Mouse (Mus musculus): ENCODE measurements around the gene Gm4301. TPM values are rescaled to one million over a fixed set of nuclear protein-coding genes. Genes with fewer than 3 reads are reported as not detected.
"Not testable (repeated sequence)": the region's sequence is repeated elsewhere in the genome, so short reads cannot be mapped to it uniquely, and the experiment has no call there.

Gene Gm4301
- not detected in 2 replicates for total RNA-seq (2014; rRNA removed)
- not detected in 2 replicates for polyA plus RNA-seq (2015; fragmentation: Nextera tagmentation; extraction: Ambion mirVana)

- H3K27me3 ChIP-seq (ENCODE audit: insufficient read depth, low read length); H3K4me2 ChIP-seq (ENCODE audit: low read depth); ATAC-seq; H3K36me3 ChIP-seq (ENCODE audit: insufficient read depth); H3K9ac ChIP-seq; H3K9me3 ChIP-seq (ENCODE audit: low read length); H3K4me1 ChIP-seq (ENCODE audit: insufficient read depth); H3K27ac ChIP-seq (ENCODE audit: low read depth, low read length); DNase-seq; H3K4me3 ChIP-seq (ENCODE audit: low read depth, low read length): not testable (repeated sequence)
- WGBS: no CpG with 5 or more reads among the region's 2 CpGs
These were observed at the start of gene Gm4301 for GRCm38 (mm10) chr10:100335376-100335775. Gene Gm4301 (plus strand): TSS chr10:100335676.

DNA sequence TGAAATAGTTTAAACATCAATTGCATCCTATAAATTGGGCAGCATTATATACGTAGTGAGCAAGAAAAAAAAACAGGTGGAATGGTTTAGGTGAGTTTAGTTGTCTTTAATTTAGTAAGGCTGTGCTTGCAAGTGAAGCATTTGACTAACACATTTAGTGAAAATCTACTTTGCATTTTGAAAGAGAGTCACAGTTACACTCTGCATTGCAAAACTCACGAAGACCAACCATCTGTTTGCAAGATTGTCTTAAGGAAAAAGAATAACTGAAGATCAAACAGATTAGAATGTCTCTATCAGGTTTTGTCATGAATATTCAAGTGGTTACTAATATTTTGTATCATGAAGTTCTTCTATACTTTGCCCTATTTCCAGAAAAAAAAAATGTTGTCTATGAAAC, 39.4 kb upstream of the Gm4301 start:
- no peak for ATAC-seq
- no peak for TF ChIP-seq CTCF (IDR thresholded peaks at IDR 0.05; ENCODE audit: low read depth)
- Histone ChIP-seq H3K4me3 (ENCODE audit: low read depth, low read length) (no peak overlapping the region), H3K4me1 (ENCODE audit: insufficient read depth) (no peaks in the 10 kb centered on the region), H3K4me2 (ENCODE audit: low read depth) (no peak overlapping the region), H3K36me3 (ENCODE audit: insufficient read depth) (no peaks in the 10 kb centered on the region), H3K9ac (no peak overlapping the region), H3K27ac (ENCODE audit: low read depth, low read length) (no peak overlapping the region), H3K27me3 (ENCODE audit: insufficient read depth, low read length) (no peaks in the 10 kb centered on the region), H3K9me3 (ENCODE audit: low read length) (no peaks in the 10 kb centered on the region)
- no peak for DNase-seq
- WGBS: 69% methylated on average over 2 of the region's 2 CpGs

DNA sequence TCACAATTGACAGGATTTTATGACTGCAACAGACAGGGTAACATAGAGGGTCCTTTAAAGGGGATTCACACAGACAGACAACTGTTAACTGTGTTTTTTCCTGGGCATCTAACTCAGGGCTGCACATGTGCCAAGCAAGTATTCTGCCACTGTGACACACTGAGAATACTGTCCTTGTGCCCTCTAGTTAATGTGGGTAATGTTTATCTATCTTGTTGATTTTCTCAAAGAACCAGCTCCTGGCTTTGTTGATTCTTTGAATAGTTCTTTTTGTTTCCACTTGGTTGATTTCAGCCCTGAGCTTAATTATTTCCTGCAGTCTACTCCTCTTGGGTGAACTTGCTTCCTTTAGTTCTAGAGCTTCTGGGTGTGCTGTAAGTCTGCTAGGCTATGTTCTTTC, 35.4 kb upstream of the Gm4301 start:
- not testable (repeated sequence) for H3K4me3 ChIP-seq (ENCODE audit: low read depth, low read length); ATAC-seq; H3K9ac ChIP-seq; H3K27ac ChIP-seq (ENCODE audit: low read depth, low read length); H3K36me3 ChIP-seq (ENCODE audit: insufficient read depth); H3K9me3 ChIP-seq (ENCODE audit: low read length); H3K27me3 ChIP-seq (ENCODE audit: insufficient read depth, low read length); H3K4me2 ChIP-seq (ENCODE audit: low read depth); DNase-seq; H3K4me1 ChIP-seq (ENCODE audit: insufficient read depth)

DNA sequence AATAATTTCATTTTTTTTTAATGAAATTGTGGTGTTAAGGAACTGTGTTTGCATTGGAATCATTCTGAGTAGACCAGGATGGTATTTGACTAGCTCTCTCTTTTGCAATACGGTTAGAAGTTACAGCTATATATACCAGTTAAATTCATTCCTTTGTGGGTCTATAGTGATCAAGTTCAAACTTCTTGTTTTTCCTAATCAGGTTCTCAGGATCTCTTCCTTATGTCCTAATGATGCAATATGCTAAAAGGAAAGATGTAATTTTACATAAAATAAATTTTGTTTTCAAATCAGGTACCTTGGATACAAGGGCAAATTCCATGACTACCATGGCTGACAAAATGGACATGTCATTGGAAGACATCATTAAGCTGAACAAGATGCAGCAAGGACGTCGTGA, 5.1 kb downstream of the Gm4301 start, which contains the start of gene Gm4302:
Gm4302 (plus strand) TSS at position 301 of the 400 bp plus-strand sequence.
- no CpG with 5 or more reads among the region's 3 CpGs for WGBS

DNA sequence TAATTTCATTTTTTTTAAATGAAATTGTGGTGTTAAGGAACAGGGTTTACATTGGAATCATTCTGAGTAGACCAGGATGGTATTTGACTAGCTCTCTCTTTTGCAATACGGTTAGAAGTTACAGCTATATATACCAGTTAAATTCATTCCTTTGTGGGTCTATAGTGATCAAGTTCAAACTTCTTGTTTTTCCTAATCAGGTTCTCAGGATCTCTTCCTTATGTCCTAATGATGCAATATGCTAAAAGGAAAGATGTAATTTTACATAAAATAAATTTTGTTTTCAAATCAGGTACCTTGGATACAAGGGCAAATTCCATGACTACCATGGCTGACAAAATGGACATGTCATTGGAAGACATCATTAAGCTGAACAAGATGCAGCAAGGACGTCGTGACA, 10.2 kb downstream of the Gm4301 start, which contains the start of gene Gm4303:
Gm4303 (plus strand) TSS at position 301 of the 400 bp plus-strand sequence.
- not testable (repeated sequence) for H3K4me2 ChIP-seq (ENCODE audit: low read depth); ATAC-seq; H3K4me1 ChIP-seq (ENCODE audit: insufficient read depth); H3K27ac ChIP-seq (ENCODE audit: low read depth, low read length); H3K4me3 ChIP-seq (ENCODE audit: low read depth, low read length); H3K36me3 ChIP-seq (ENCODE audit: insufficient read depth); H3K9ac ChIP-seq; H3K9me3 ChIP-seq (ENCODE audit: low read length); H3K27me3 ChIP-seq (ENCODE audit: insufficient read depth, low read length); DNase-seq
- no CpG with 5 or more reads among the region's 3 CpGs for WGBS

More for the DNA sequence above, 5.1 kb downstream of the Gm4301 start, which contains the start of gene Gm4302:
- not testable (repeated sequence) for H3K9me3 ChIP-seq (ENCODE audit: low read length); DNase-seq; H3K4me2 ChIP-seq (ENCODE audit: low read depth); H3K4me3 ChIP-seq (ENCODE audit: low read depth, low read length); H3K27me3 ChIP-seq (ENCODE audit: insufficient read depth, low read length); ATAC-seq; H3K36me3 ChIP-seq (ENCODE audit: insufficient read depth); H3K27ac ChIP-seq (ENCODE audit: low read depth, low read length); H3K4me1 ChIP-seq (ENCODE audit: insufficient read depth); H3K9ac ChIP-seq

DNA sequence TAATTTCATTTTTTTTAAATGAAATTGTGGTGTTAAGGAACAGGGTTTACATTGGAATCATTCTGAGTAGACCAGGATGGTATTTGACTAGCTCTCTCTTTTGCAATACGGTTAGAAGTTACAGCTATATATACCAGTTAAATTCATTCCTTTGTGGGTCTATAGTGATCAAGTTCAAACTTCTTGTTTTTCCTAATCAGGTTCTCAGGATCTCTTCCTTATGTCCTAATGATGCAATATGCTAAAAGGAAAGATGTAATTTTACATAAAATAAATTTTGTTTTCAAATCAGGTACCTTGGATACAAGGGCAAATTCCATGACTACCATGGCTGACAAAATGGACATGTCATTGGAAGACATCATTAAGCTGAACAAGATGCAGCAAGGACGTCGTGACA, 15.3 kb downstream of the Gm4301 start, which contains the start of gene Gm4305:
Gm4305 (plus strand) TSS at position 301 of the 400 bp plus-strand sequence.
- not testable (repeated sequence) for H3K36me3 ChIP-seq (ENCODE audit: insufficient read depth); ATAC-seq; H3K9ac ChIP-seq; H3K27me3 ChIP-seq (ENCODE audit: insufficient read depth, low read length); H3K9me3 ChIP-seq (ENCODE audit: low read length); H3K4me1 ChIP-seq (ENCODE audit: insufficient read depth); H3K4me2 ChIP-seq (ENCODE audit: low read depth); DNase-seq; H3K4me3 ChIP-seq (ENCODE audit: low read depth, low read length); H3K27ac ChIP-seq (ENCODE audit: low read depth, low read length)
- no CpG with 5 or more reads among the region's 3 CpGs for WGBS

- H3K9ac ChIP-seq; H3K4me3 ChIP-seq (ENCODE audit: low read depth, low read length); H3K9me3 ChIP-seq (ENCODE audit: low read length); H3K4me1 ChIP-seq (ENCODE audit: insufficient read depth); ATAC-seq; H3K27ac ChIP-seq (ENCODE audit: low read depth, low read length); H3K27me3 ChIP-seq (ENCODE audit: insufficient read depth, low read length); DNase-seq; H3K4me2 ChIP-seq (ENCODE audit: low read depth); H3K36me3 ChIP-seq (ENCODE audit: insufficient read depth): not testable (repeated sequence)
- 63% methylated on average over 2 of the region's 2 CpGs for WGBS
These were observed 21.4 kb downstream of the Gm4301 start for GRCm38 (mm10) chr10:100356841-100357240.

- H3K4me1 ChIP-seq (ENCODE audit: insufficient read depth); H3K4me3 ChIP-seq (ENCODE audit: low read depth, low read length); DNase-seq; ATAC-seq; H3K4me2 ChIP-seq (ENCODE audit: low read depth); H3K27me3 ChIP-seq (ENCODE audit: insufficient read depth, low read length); H3K27ac ChIP-seq (ENCODE audit: low read depth, low read length); H3K36me3 ChIP-seq (ENCODE audit: insufficient read depth); H3K9ac ChIP-seq; H3K9me3 ChIP-seq (ENCODE audit: low read length): not testable (repeated sequence)
- no CpG with 5 or more reads among the region's 3 CpGs for WGBS
These were observed 25.6 kb downstream of the Gm4301 start, which contains the start of gene Gm4307 for GRCm38 (mm10) chr10:100361038-100361437. Gene Gm4307 (plus strand): TSS chr10:100361338.

- not testable (repeated sequence) for H3K4me1 ChIP-seq (ENCODE audit: insufficient read depth); H3K36me3 ChIP-seq (ENCODE audit: insufficient read depth); ATAC-seq; DNase-seq; H3K9ac ChIP-seq; H3K27ac ChIP-seq (ENCODE audit: low read depth, low read length); H3K9me3 ChIP-seq (ENCODE audit: low read length); H3K27me3 ChIP-seq (ENCODE audit: insufficient read depth, low read length); H3K4me3 ChIP-seq (ENCODE audit: low read depth, low read length); H3K4me2 ChIP-seq (ENCODE audit: low read depth)
- WGBS: no CpG with 5 or more reads among the region's 2 CpGs
These were observed 47.0 kb downstream of the Gm4301 start, which contains the start of gene Gm4312 for GRCm38 (mm10) chr10:100382460-100382859. Gene Gm4312 (minus strand): TSS chr10:100382560.

All from forebrain, postnatal 0 days (tissue).